Mouse (Mus musculus): ENCODE measurements around the gene Bhmt.
"Not testable (repeated sequence)": the region's sequence is repeated elsewhere in the genome, so short reads cannot be mapped to it uniquely, and the experiment has no call there.

The Bhmt gene

GRCm38 (mm10) chr13:93607701-93608100 lies 30.1 kb downstream of the Bhmt start:
- no peak for DNase-seq

GRCm38 (mm10) chr13:93606868-93607578 lies 30.7 kb downstream of the Bhmt start:
- no peak for DNase-seq

GRCm38 (mm10) chr13:93604698-93605097 lies 33.1 kb downstream of the Bhmt start:
- DNase-seq: no peak

GRCm38 (mm10) chr13:93601527-93601926 lies 36.2 kb downstream of the Bhmt start:
- DNase-seq: no peak

- no peak for DNase-seq
Measured at GRCm38 (mm10) chr13:93593040-93593699, 44.6 kb downstream of the Bhmt start.

- not testable (repeated sequence) for DNase-seq
Measured at GRCm38 (mm10) chr13:93582526-93582925, 55.2 kb downstream of the Bhmt start.

GRCm38 (mm10) chr13:93580431-93580830 lies 57.3 kb downstream of the Bhmt start:
- DNase-seq: no peak

- DNase-seq: no peak
Measured at GRCm38 (mm10) chr13:93569676-93570075, 68.1 kb downstream of the Bhmt start.
